Mouse (Mus musculus) hindbrain, embryonic 10.5 days (tissue): ENCODE results near the gene Aen. TPM values are rescaled to one million over a fixed set of nuclear protein-coding genes. Genes with fewer than 3 reads are reported as not detected.

Experiments used
- DNase-seq: peaks from one replicate; pipeline ENCODE4 v3.0.0-alpha.2; 2017; ENCODE audit warnings: low spot score
- H3K27ac ChIP-seq: fragments of 300-500 bp; sonication (generic); 2 replicates; pipeline ENCODE4 v1.5.1; 2016; ENCODE audit warnings: mild to moderate bottlenecking, moderate library complexity
- H3K27me3 ChIP-seq: fragments of 300-500 bp; sonication (generic); 2 replicates; pipeline ENCODE4 v1.6.1; 2016; ENCODE audit warnings: mild to moderate bottlenecking; ENCODE audit not compliant: poor library complexity, insufficient read depth, severe bottlenecking
- H3K36me3 ChIP-seq: fragments of 300-500 bp; sonication (generic); 2 replicates; pipeline ENCODE4 v1.6.1; 2016; ENCODE audit warnings: mild to moderate bottlenecking, moderate library complexity
- H3K4me1 ChIP-seq: fragments of 300-500 bp; sonication (generic); replicated peaks from 2 replicates; pipeline ENCODE4 v1.6.1; 2016; ENCODE audit warnings: mild to moderate bottlenecking
- H3K4me3 ChIP-seq: fragments of 300-500 bp; sonication (generic); 2 replicates; pipeline ENCODE4 v1.5.1; 2016; ENCODE audit warnings: mild to moderate bottlenecking, moderate library complexity
- H3K9me3 ChIP-seq: fragments of 300-500 bp; sonication (generic); 2 replicates; pipeline ENCODE4 v1.6.1; 2016; ENCODE audit warnings: mild to moderate bottlenecking, moderate library complexity
- WGBS: fragments of 180-500 bp; shearing (Covaris S2); methylation state at CpG from one replicate; pipeline ENCODE4 v1.1.7; 2016; 5-methylcytosine and 5-hydroxymethylcytosine counted together
- polyA plus RNA-seq: library from polyadenylated mRNA; unstranded; fragments of >200 nt; fragmentation: Nextera tagmentation; extraction: Ambion mirVana; gene quantifications from 2 replicates; pipeline ENCODE4 v1.2.1, GENCODE M21; 2016

The Aen gene
- polyA plus RNA-seq, 1 experiment from 2014 or later = 59.0 TPM

DNA sequence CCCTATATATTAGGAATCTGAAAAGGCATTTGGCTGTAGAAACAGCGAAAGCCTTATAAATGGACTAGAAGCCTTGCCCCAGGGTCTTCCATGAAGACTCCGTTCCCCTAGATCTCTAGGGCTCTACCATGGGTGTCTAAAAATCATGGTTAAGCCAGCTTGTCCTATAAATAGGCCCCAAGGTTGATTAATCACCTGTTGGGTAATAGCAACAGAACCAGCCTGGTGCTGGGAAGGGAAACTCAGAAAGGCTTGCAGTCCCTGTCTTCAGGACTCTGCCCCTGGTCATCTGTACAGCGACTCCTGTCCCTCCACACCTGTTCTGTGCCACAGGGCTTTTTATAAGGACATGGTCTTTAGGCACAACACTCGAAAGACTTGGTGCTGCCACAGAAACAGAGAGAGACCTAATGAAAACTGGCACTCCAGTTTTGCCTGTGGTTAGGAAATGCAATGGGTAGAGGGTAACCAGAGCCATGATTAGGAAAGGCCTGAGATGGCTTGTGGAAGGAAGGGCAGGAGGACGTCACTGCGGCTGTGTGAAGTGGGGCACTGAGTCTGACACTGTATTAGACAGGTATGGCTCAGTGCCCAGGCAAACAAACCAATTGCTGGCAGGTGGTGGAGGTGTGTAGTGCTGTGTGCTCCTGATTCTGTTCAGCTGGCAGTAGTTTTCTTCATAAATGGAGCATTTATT lies 7.7 kb downstream of the Aen start:
- WGBS = 93% methylated on average over 6 of the region's 6 CpGs
- H3K4me1 ChIP-seq = no peaks in the 10 kb centered on the region
- no peaks in the 10 kb centered on the region for H3K27me3 ChIP-seq
- 0 out of 2 replicates have a peak, but pooled peaks cover 4% of the 10 kb centered on the region for H3K9me3 ChIP-seq
- DNase-seq = no peak
- peaks cover 67% of the 10 kb centered on the region for H3K36me3 ChIP-seq
- H3K27ac ChIP-seq = no peak overlapping the region
- no peak overlapping the region for H3K4me3 ChIP-seq

DNA sequence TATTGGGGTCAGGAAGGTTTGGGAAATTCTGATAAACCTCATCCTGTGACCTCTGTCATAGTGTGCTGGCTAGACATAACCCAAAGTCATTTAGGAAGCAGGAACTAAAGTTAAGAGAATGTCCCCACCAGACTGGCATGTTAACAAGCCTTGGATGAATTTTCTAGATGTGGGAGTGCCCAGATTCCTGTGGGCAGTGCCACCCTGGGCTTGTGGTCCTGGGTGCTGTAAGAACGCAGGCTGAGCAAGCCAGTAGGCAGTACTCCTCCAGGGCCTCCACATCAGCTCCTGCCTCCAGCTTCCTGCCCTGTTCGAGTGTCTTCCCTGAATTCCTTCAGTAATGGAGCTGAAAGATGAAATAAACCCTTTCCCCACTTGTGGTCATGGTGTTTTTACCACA lies 8.5 kb downstream of the Aen start:
- H3K27me3 ChIP-seq = no peaks in the 10 kb centered on the region
- no peak for DNase-seq
- H3K36me3 ChIP-seq = peaks cover 70% of the 10 kb centered on the region
- no peak overlapping the region for H3K4me3 ChIP-seq
- no peak overlapping the region for H3K27ac ChIP-seq
- no peaks in the 10 kb centered on the region for H3K4me1 ChIP-seq
- no peaks in the 10 kb centered on the region for H3K9me3 ChIP-seq
- 91% methylated on average over 2 of the region's 2 CpGs for WGBS

DNA sequence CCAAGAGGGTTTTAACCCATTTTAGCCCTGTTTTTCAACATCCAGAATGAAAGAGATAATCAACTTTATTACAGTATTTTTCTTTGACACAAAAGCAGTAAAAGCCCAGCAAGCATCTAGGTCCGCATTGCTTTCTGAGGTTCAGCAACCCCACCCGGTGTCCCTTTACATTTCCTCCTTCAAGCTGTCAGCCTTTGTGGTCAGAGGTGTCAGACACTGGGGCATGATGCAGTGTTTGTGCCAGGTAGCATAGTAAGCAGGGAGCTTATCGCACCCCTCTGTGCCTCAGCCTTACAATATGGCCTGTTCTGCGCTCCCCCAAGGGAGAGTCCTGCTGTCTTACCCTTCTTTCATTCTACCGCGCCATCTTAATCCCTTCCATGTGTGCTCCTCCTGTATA lies 13.4 kb downstream of the Aen start:
- no peak overlapping the region for H3K4me3 ChIP-seq
- no peaks in the 10 kb centered on the region for H3K27me3 ChIP-seq
- H3K4me1 ChIP-seq = peaks cover 36% of the 10 kb centered on the region
- H3K9me3 ChIP-seq = no peaks in the 10 kb centered on the region
- peaks cover 59% of the 10 kb centered on the region for H3K36me3 ChIP-seq
- 84% methylated on average over 6 of the region's 6 CpGs for WGBS
- no peak for DNase-seq
- H3K27ac ChIP-seq = no peak overlapping the region

DNA sequence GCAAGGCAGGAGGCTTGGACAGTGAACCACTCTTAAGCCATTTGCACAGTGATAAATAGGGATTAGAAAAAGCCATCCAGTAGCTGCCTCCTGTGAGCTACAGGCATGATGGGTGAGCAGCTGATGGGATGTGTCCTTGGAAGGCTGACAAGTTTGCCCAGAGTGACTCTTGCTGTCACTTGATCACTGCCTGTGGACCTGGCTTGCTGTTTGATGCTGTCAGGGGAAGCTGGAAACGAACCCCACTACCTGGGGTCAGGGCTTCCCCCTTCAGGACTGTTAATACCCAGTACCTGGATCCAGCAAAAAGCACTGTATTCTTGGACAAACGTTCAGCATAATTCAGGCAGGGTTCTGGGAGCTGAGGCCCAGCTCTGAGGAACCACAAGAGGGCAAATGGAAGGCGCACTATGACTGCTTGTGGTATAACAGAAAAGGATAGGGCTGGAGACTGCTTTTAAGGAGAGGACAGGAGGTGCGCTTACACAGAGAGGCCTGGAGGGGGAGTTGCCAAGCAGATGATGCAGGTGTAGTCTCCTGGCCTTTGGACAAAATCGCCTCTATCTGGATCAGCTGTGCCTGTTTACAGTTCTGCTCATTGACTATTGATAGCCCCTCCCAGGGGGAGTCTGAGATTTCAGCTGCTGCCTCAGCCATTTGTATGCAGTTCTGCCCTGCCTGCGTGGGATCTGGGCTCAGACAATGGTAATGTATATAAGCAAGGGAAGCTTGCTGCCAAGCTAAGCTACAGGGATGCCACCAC lies 14.9 kb downstream of the Aen start:
- Histone ChIP-seq H3K27me3 (no peaks in the 10 kb centered on the region), H3K9me3 (no peaks in the 10 kb centered on the region), H3K36me3 (peaks cover 44% of the 10 kb centered on the region), H3K27ac (no peak overlapping the region), H3K4me1 (peaks cover 39% of the 10 kb centered on the region), H3K4me3 (no peak overlapping the region)
- peak; percentile 30 for DNase-seq
- WGBS = 39% methylated on average over 6 of the region's 6 CpGs

DNA sequence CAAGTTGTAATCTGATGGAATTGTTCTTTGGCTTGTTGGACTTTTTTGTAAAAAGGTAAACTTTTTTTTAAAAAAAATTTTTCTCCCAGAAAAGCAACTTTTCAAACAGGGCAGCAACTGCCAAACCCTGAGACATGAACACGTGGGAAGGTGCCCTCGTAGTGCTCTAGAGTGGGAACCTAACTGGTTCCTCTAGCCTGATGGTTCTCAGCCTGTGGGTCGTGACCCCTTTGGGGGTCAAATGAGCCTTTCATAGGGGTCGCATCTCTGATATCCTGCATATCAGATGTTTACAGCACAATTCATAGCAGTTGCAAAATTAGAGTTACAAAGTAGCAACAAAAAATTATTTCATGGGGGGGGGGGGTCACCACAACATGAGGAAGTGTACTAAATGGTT lies 15.6 kb downstream of the Aen start:
- Histone ChIP-seq H3K27ac (no peak overlapping the region), H3K4me1 (peaks cover 39% of the 10 kb centered on the region), H3K4me3 (no peak overlapping the region), H3K9me3 (no peaks in the 10 kb centered on the region), H3K27me3 (no peaks in the 10 kb centered on the region), H3K36me3 (peaks cover 37% of the 10 kb centered on the region)
- DNase-seq = no peak
- WGBS = 78% methylated on average over 4 of the region's 4 CpGs

DNA sequence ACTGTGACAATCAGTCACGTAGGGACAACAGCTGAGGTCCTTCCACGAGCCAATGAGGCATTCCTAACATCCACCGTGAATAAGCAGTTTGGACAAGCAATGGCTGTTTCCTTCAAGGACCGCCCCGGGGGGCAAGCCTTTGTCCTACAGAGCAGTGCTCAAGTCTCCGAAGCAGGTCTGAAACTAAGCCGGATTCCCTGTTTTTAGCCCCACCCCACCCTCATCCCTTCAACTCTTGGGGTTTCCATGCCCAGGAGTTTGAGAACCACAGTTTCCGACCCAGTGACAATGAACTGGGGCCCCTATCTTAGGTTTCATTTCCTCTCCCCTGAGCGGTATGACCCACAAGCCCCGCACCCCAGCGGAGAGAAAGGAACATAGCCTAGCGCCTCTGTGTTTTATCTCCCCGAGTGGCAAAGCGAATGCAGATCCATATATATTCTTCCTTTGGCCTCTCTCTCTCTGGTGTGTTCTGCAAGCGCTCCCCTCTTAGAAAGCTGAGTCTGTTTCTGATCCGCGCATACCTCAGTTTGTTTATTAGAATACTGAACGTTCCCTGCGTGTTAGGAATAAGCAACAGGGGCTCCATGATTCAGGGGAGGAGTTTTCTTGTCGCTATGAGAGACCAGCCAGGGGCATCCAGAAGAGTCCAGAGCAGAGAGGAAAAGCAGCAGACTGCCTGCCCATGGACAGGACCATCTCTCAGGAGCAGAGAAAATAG lies 16.8 kb downstream of the Aen start:
- 25% methylated on average over 20 of the region's 20 CpGs for WGBS
- peak overlapping the region; percentile 35 for H3K4me3 ChIP-seq
- DNase-seq = peak; percentile 42
- peaks cover 25% of the 10 kb centered on the region for H3K36me3 ChIP-seq
- no peaks in the 10 kb centered on the region for H3K9me3 ChIP-seq
- peak overlapping the region; percentile 66 for H3K27ac ChIP-seq
- no peaks in the 10 kb centered on the region for H3K27me3 ChIP-seq
- peaks cover 39% of the 10 kb centered on the region for H3K4me1 ChIP-seq

DNA sequence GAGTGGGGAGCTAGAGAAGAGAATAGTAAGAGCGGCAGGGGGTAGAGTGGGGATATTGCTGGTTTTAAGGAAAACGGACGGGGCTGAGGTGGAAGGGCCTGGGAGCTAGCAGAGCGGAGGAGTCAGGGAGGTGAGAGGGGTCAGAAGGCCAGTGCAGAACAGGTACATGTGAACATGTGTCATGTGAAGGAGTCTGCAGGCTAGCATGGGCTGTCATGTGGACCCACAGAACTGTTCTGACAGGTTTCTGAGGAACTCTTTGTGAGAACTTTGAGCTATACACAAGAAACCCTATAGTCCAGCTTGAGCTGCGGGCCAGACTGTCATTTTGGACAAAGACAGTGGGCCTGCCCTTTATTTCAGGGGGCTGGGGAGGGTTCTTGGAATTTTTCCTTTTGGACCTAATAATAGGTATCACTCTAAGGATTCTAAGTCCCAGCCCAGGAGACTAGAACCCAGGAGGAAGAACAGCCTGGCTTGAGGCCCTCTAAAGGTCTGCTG lies 17.4 kb downstream of the Aen start, which contains the start of gene Isg20:
Isg20 (plus strand) TSS at position 451 of the 501 bp plus-strand sequence.
- DNase-seq = no peak
- peak within 1 kb of the TSS; percentile 35 for H3K4me3 ChIP-seq
- no peaks in the 10 kb centered on the region for H3K27me3 ChIP-seq
- no peaks in the 10 kb centered on the region for H3K9me3 ChIP-seq
- H3K36me3 ChIP-seq = peaks cover 24% of the 10 kb centered on the region
- H3K4me1 ChIP-seq = peaks cover 39% of the 10 kb centered on the region
- 61% methylated on average over 5 of the region's 5 CpGs for WGBS
- peak within 1 kb of the TSS; percentile 66 for H3K27ac ChIP-seq

DNA sequence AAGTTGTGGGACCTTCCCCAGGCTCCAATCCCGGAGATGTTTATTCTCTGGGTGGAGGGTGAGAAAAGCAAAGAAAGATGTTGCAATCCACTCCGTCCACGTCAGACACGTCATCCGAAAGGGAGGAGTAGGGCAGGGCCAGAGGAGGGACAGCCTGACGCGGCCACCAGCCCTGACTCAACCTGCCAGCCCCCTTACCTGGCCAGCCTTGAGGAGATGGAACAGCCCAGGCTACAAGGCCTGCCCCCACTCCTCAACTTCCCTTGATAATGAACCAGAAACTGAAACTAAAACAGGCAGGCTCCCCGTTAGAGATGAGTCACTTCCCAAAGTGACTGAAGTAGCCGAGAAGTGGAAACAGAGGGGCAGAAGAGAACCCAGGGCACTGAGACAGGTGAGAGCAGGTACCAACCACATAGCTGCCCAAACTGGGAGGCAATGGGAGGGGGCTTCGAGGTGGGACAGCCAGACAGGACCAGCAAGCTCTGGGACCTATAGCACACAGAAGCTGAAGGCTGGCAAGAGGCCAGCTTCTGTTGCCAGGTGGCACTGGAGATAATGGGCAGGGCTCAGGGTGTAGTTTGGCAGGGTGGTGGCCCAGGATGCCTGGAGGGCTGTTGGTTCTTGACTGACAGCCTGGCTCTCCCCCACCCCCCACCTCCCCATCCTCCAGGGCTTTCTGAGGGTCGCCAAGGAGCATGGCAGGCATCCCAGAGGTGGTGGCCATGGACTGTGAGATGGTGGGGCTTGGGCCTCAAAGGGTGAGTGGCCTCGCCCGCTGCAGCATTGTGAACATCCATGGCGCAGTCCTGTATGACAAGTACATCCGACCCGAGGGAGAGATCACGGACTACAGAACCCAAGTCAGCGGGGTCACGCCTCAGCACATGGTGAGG lies 18.2 kb downstream of the Aen start:
- no peaks in the 10 kb centered on the region for H3K27me3 ChIP-seq
- no peak overlapping the region for H3K4me3 ChIP-seq
- H3K36me3 ChIP-seq = peaks cover 16% of the 10 kb centered on the region
- H3K4me1 ChIP-seq = peaks cover 39% of the 10 kb centered on the region
- 79% methylated on average over 19 of the region's 19 CpGs for WGBS
- H3K27ac ChIP-seq = peak overlapping the region; percentile 35; the same call in 1 of the 2 replicates
- DNase-seq = no peak
- H3K9me3 ChIP-seq = no peaks in the 10 kb centered on the region

DNA sequence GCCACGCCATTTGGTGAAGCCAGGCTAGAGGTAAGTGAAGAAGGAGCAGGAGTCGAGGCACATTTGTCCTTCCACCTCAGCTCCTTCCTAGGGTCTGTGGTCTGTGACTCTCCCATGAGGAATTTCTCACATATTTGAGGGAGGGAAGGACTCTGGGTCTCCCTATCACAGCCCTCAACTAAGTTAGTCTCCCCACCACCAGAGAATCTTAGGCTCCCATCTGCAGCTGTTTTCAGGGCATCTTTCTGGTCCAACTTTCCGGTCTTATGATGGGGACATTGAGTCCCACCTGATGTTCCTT lies 18.8 kb downstream of the Aen start:
- Histone ChIP-seq H3K9me3 (no peaks in the 10 kb centered on the region), H3K27me3 (no peaks in the 10 kb centered on the region), H3K36me3 (peaks cover 10% of the 10 kb centered on the region), H3K4me3 (no peak overlapping the region), H3K27ac (no peak overlapping the region), H3K4me1 (peaks cover 39% of the 10 kb centered on the region)
- no peak for DNase-seq
- WGBS = 76% methylated on average over 3 of the region's 3 CpGs

DNA sequence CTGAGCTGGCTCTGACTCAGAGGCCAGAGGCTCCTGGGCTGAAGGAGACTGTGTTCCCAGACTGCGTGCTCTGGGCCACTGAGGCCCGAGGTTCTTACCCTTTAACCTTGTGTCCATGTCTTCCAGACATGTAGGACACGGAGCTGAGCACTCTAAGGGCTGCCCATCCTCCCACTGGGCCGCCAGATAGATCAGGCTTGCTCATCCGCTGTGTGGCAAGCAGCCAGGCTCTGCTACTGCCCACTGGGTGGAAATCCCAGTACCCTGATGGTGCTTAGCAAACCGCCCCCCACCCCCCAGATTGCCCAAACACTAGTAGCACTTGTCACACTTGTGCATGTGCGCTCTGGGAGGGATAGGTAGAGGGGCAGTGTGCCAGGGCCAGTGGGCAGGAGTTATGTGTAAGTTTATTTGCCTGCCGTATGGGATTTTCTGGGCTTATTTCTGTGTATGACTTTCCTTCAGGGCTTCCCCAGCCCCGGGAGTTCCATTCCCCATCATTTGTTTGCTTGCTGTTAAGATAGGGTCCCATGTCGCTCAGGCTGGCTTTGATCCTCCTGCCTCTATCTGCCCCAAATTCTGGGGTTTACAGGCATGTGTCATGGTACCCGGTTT lies 19.3 kb downstream of the Aen start:
- DNase-seq = no peak
- Histone ChIP-seq H3K4me1 (peaks cover 39% of the 10 kb centered on the region), H3K27me3 (no peaks in the 10 kb centered on the region), H3K36me3 (peaks cover 5% of the 10 kb centered on the region; the same call in 1 of the 2 replicates), H3K4me3 (no peak overlapping the region), H3K9me3 (no peaks in the 10 kb centered on the region), H3K27ac (no peak overlapping the region)
- 83% methylated on average over 11 of the region's 11 CpGs for WGBS

DNA sequence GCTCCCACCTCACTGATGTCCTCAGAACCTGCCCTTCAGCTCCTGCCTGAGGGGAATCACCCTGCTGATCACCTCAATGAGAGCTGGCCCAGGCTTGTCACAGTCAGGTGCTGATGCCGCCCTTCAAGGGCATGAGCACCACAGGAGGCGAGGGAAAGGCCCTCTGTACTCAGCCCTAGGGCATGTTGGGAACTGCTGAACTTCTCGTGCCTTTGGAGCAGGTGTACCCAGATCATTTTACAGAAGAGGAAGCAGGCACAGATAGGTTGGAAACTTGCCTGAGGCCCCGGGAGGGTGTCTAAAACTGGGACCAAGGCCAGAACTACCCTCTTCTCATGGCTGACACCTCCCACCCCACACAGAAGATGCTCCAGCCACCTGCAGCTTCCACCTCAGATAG lies 23.0 kb downstream of the Aen start:
- no peak for DNase-seq
- H3K27ac ChIP-seq = no peak overlapping the region
- no peaks in the 10 kb centered on the region for H3K9me3 ChIP-seq
- H3K36me3 ChIP-seq = no peaks in the 10 kb centered on the region
- H3K4me3 ChIP-seq = no peak overlapping the region
- peaks cover 8% of the 10 kb centered on the region; the same call in 1 of the 2 replicates for H3K27me3 ChIP-seq
- WGBS = 67% methylated on average over 4 of the region's 4 CpGs
- H3K4me1 ChIP-seq = peaks cover 7% of the 10 kb centered on the region

DNA sequence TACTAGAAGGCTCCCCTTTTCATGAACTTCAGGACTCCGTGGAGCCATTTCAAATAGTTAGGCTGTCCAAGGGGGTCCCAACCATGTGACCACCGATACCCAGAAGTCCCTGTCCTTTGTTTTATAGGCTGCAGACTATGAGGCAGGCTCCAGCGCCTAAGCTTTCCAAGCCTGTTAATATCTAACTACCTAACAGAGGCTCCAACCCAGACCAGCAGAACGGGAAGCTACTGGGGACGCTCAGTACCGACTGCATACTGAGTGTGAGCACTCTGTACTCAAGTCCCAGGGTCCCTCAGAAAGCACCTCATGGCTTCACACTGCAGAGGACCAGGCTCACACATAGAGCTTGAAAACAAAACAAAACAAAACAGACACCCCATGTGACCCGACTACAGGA lies 26.9 kb downstream of the Aen start:
- H3K27me3 ChIP-seq = peaks cover 15% of the 10 kb centered on the region; the same call in 1 of the 2 replicates
- WGBS = 69% methylated on average over 7 of the region's 7 CpGs
- no peaks in the 10 kb centered on the region for H3K36me3 ChIP-seq
- no peak overlapping the region for H3K4me3 ChIP-seq
- 0 out of 2 replicates have a peak, but pooled peaks cover 4% of the 10 kb centered on the region for H3K4me1 ChIP-seq
- no peak overlapping the region for H3K27ac ChIP-seq
- DNase-seq = no peak
- H3K9me3 ChIP-seq = no peaks in the 10 kb centered on the region
